Mouse (Mus musculus) liver, adult (tissue): ENCODE results near the gene C3ar1.

ENCODE experiments used
- GATA4 ChIP-seq: IDR thresholded peaks from 2 replicates; pipeline ENCODE4 v1.6.1; 2014; ENCODE audit warnings: mild to moderate bottlenecking, low read length; ENCODE audit not compliant: insufficient replicate concordance

The C3ar1 gene

DNA sequence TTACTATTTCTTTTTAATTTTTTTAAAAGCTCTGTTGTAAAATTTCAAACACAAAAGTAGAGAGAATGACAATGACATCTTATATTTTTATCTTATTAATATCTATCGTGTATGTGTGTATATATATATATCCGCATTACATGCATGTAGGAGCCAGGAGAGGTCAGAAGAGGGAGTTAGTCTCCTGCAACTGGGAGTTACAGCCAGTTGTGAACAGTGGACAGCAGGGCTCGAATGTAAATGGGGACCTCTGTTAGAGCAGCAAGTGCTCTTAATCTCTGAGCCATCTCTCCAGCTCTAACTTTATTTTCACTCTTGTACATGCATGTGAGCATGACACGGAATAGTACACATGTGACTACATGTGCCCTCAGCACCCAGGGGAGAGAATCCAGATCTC, 43.2 kb downstream of the C3ar1 start:
- no peak for TF ChIP-seq GATA4

DNA sequence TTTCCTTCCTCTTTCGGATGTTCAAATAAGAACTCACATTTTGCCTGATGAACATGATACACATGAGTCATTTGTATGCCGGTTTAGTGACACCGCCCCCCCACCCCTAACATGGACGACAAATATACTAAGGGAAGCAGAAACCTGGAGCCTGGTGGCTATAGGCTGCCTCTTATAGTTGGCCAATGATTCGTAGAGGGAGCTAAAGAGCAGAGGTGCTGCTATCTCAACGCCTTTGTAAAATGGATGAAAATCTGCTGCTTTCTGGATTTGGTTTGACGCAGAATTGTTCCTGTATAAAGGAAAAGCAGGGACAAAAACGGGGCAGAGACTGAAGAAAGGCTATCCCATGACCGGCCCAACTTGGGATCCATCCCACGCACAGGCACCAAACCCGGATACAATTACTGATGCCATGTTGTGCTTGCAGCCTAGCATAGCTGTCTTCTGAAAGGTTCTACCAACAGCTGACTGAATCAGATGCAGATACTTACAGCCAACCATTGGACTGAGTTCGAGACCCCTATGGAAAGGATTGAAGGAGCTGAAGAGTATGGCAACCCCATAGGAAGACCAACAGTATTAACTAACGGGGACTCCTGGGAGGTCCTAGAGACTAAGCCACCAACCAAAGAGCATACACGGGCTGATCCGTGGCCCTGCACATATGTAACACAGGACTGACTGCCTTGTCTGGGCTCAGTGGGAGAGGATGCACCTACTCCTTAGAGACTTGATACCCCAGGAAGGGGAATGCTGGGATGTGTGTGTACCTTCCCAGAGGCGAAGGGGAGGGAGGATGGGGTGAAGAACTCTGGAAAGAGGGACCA, 44.0 kb downstream of the C3ar1 start:
- TF ChIP-seq GATA4: no peak

DNA sequence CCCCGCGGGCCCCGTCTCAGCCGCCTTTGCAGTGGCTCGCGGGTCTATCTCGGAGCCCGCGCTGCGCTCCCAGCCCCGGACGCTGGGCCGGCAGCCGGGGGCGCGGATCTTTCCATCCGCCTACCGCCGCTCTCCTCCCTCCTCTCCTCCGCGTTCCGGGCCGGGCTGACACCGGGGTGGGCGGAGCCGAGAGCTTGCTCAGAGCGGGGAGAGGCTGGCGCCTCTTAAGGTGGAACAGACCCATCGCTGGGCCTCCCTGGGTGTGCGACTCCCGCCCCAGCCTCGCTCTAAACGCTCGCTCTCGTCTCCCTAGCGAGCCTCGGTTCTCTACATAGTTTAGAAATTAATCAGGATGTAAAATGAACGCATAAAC, 44.7 kb downstream of the C3ar1 start:
- TF ChIP-seq GATA4: peak; percentile 38; the same call in 1 of the 2 replicates

DNA sequence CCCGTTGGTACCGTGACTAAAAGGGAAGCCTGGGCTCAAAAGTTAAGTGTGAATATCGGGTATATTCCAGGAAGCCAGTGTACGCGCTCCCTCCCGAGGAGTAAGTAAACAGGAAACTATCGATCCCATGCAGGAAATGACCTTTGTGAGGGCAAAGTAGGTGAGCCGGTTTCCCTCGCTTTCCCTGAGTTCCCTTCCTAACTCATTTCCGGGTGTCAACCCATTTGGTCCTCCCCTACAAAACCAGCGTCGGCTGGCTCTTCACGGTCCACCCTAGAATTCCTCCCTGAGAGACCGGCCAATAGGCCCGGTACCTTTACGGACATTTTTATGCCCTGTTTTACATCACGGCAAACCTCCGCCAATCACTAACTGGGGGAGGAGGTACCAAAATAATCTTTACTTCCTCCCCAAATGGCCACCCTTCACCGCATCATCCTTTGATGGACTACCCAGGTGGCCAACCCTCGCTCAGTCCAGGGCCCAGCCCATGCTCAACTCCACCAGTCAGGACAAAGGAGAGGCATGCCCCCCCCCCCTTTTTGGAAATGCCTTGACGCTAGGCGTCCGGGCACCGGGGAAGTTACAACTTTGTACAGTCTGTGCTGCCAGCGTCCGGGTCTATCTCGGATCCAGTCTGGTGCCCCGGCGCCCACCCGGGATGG, 45.2 kb downstream of the C3ar1 start:
- TF ChIP-seq GATA4: no peak

DNA sequence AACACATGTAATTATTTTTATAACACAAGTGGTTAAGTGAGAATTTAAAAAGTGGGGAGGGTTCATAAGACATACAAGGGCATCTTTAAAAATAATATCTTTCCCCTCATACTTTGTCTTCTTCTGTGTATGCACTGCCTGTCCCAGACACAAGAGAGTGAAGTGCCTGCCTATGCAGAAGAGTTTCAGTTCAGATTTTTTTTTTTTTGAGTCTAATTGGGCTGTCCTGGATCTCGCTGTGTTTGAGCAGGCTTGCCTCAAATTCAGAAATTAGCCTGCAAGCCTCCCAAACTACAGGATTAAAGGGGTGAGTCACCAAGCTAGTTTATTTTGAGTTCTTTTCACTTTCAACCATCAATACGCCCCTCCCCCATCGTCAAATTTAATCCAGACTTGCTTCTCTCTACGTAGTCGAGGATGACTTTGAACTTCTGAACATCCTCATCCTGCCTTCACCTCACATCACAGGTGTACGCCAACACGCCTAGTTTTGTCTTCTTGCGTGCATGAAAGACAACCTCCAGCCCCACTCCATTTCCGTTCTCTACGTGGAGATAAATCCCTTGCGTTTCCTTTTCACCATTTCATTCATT, 45.8 kb downstream of the C3ar1 start:
- TF ChIP-seq GATA4: no peak

DNA sequence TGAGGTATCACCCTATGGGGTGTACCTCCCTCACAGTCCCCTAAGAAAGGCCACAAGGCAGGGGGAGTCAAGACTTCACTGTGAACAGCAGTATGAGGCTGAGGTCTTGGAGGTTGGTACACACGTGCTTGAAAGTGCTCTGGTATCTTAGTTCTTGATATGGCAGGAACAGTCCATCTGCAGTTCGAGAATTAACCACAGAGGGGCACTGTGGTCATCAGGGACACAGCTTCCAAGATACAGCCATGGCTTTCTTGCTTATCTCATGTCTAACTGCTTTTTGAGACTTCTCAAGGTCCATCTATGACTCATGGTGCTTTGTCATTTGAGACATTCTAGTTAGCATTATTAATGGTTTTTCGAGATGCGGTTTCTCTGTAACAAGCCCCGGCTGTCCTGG, 51.5 kb downstream of the C3ar1 start:
- peak; percentile 40; the same call in 1 of the 2 replicates for TF ChIP-seq GATA4

DNA sequence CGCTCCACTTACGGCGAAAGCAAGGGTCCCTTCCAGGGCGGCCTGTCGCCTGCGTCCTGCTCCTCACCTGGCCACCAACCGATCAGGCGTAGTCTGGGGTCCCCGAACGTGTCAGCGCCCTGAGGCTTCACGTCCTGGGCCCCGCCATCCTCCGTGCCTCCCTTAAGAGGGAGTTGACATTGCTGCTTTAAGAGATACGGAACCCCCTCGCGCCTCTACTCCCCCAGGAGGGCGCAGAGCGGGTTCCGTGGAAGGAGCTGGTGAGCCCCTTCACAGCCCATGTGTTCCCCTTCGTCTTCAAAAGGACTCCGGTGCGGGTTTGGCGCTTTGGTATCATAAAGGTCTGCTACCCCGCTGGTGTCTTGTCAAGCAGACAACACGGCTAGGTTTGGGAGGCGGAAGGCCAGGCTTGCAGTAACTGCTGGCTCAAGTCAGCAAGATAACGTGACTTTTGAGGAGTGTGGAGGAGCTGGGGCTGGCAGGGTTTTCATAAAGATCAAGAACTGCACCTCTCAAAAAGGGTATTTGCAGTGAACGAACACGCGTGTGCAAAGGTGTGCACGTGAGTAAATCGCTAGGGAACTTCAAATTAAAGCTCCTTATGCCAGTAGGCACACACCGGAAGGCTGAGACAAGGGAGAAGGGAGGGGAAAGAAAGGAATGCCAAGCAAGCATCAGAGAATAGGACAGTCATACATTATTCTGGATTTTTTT, 54.0 kb downstream of the C3ar1 start:
- no peak for TF ChIP-seq GATA4

DNA sequence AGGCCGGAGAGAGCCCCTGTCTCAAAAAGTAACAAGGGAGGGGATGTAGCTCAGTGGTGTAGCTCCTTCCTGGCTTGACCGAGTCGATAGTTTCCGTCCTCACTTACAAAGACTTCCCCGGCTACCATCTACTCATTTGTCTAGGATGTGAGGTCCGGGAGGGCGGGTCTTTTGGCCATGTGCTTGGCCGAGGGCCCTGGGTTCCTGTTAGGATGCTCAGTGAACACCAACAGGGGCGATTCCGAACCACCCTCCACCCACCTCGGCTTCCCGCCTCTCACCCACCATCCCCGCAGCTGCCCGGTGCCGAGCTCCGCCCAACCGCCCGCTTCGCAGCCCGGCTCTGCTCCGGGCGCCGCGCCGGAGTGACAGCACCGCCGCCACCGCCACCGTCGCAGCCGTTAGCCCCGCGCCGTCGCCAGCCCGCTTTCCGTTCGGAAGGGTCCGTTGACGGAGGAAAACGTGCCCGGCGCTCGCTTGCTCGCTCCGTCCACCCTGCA, 54.6 kb downstream of the C3ar1 start, which contains the start of gene Slc2a3:
Gene Slc2a3 (minus strand): TSS at position 340 of the 500 bp plus-strand sequence.
- no peak for TF ChIP-seq GATA4

DNA sequence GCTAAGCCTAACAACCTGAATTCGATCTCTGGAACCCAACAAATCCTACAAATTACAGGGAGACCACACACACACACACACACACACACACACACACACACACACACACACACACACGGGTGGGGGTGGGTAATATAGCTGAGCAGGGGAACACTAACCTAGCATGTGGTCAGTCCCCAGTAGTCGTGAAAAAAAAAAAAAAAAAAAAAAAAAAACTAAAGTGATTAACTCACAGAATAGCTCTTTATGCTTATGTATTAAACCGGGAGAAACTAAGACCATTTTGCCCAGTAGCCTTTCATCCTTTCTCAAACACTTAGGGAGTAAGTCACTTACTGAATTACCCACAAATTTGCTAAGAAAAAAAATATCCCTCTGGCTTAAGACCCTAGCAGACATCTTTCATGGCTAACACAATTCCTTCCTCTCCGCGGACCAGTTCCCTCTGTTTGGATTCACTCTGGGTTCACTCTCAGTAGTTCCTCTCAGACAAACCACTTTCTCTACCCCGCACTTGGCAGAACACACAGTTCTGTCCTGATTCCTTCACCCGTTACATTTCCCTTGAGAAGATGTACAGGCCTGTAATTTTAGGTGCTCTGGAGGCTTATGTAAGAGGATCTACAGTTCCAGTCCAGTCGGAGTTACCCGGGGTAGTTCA, 55.2 kb downstream of the C3ar1 start:
- TF ChIP-seq GATA4: no peak
